Mouse (Mus musculus) midbrain, embryonic 14.5 days (tissue): ENCODE results near the gene Nell2. TPM values are rescaled to one million over a fixed set of nuclear protein-coding genes. Genes with fewer than 3 reads are reported as not detected.

Experiments used
- ATAC-seq: fragments of 200-750 bp; cut with Nextera tagmentation; 2 replicates; pipeline ENCODE4 v1.8.0; 2017; ENCODE audit warnings: moderate number of reproducible peaks, moderate library complexity; ENCODE audit not compliant: low FRiP score, low TSS enrichment
- DNase-seq: peaks from one replicate; pipeline ENCODE4 v3.0.0-alpha.2; 2015
- H3K27ac ChIP-seq: fragments of 300-500 bp; sonication (generic); replicated peaks from 2 replicates; pipeline ENCODE4 v1.5.1; 2014; ENCODE audit warnings: mild to moderate bottlenecking, low read depth, low read length, moderate library complexity
- H3K27me3 ChIP-seq: fragments of 300-500 bp; sonication (generic); 2 replicates; pipeline ENCODE4 v1.6.1; 2014; ENCODE audit warnings: low read length, control low read depth, mixed read lengths; ENCODE audit not compliant: control insufficient read depth, insufficient read depth
- H3K36me3 ChIP-seq: fragments of 300-500 bp; sonication (generic); 2 replicates; pipeline ENCODE4 v1.6.1; 2014; ENCODE audit warnings: low read length, control low read depth; ENCODE audit not compliant: control insufficient read depth, insufficient read depth
- H3K4me1 ChIP-seq: fragments of 300-500 bp; sonication (generic); 2 replicates; pipeline ENCODE4 v1.6.1; 2014; ENCODE audit warnings: mild to moderate bottlenecking, antibody characterized with exemption, low read length, control low read depth; ENCODE audit not compliant: control insufficient read depth, insufficient read depth
- H3K4me2 ChIP-seq: fragments of 300-500 bp; sonication (generic); 2 replicates; pipeline ENCODE4 v1.6.1; 2014; ENCODE audit warnings: mild to moderate bottlenecking, low read length, moderate library complexity
- H3K4me3 ChIP-seq: fragments of 300-500 bp; sonication (generic); replicated peaks from 2 replicates; pipeline ENCODE4 v1.5.1; 2014; ENCODE audit warnings: low read depth, low read length
- H3K9ac ChIP-seq: fragments of 300-500 bp; sonication (generic); replicated peaks from 2 replicates; pipeline ENCODE4 v1.6.1; 2014; ENCODE audit warnings: mild to moderate bottlenecking, low read length, moderate library complexity
- H3K9me3 ChIP-seq: fragments of 300-500 bp; sonication (generic); 2 replicates; pipeline ENCODE4 v1.6.1; 2016; ENCODE audit warnings: low read length, control low read depth, mixed read lengths; ENCODE audit not compliant: control insufficient read depth
- WGBS: fragments of 180-500 bp; shearing (Covaris S2); extraction: QIAGEN DNeasy Blood & Tissue Kit; methylation state at CpG from one replicate; pipeline ENCODE4 v1.1.7; 2014; 5-methylcytosine and 5-hydroxymethylcytosine counted together
- polyA plus RNA-seq: library from polyadenylated mRNA; unstranded; fragments of >200 nt; fragmentation: Nextera tagmentation; extraction: Ambion mirVana; gene quantifications from 2 replicates; pipeline ENCODE4 v1.2.1, GENCODE M21; 2014

Gene Nell2
- polyA plus RNA-seq, 1 experiment from 2014 or later = 170 TPM

GRCm38 (mm10) chr15:95489174-95489573, 39.2 kb downstream of the Nell2 start:
- 50% methylated on average over 4 of the region's 4 CpGs for WGBS
- Histone ChIP-seq H3K4me2 (no peak overlapping the region), H3K36me3 (no peaks in the 10 kb centered on the region), H3K27ac (no peak overlapping the region), H3K4me3 (no peak overlapping the region), H3K4me1 (no peaks in the 10 kb centered on the region), H3K9me3 (no peaks in the 10 kb centered on the region), H3K9ac (no peak overlapping the region), H3K27me3 (no peaks in the 10 kb centered on the region)
- DNase-seq = no peak
- no peak for ATAC-seq

- DNase-seq = no peak
- WGBS = 90% methylated on average over 5 of the region's 5 CpGs
- H3K4me3 ChIP-seq = no peak overlapping the region
- ATAC-seq = no peak
- H3K4me2 ChIP-seq = no peak overlapping the region
- no peaks in the 10 kb centered on the region for H3K4me1 ChIP-seq
- H3K27ac ChIP-seq = no peak overlapping the region
- no peak overlapping the region for H3K9ac ChIP-seq
- no peaks in the 10 kb centered on the region for H3K27me3 ChIP-seq
- no peaks in the 10 kb centered on the region for H3K9me3 ChIP-seq
- H3K36me3 ChIP-seq = no peaks in the 10 kb centered on the region
These were observed 40.4 kb downstream of the Nell2 start for GRCm38 (mm10) chr15:95487961-95488360.

GRCm38 (mm10) chr15:95482002-95482401, 46.4 kb downstream of the Nell2 start:
- Histone ChIP-seq H3K4me1 (no peaks in the 10 kb centered on the region), H3K27ac (no peak overlapping the region), H3K36me3 (no peaks in the 10 kb centered on the region), H3K27me3 (no peaks in the 10 kb centered on the region), H3K4me2 (no peak overlapping the region), H3K9ac (no peak overlapping the region), H3K4me3 (no peak overlapping the region), H3K9me3 (no peaks in the 10 kb centered on the region)
- no peak for DNase-seq
- WGBS = 70% methylated on average over 9 of the region's 9 CpGs
- ATAC-seq = no peak

GRCm38 (mm10) chr15:95481585-95481984, 46.8 kb downstream of the Nell2 start:
- H3K4me1 ChIP-seq = no peaks in the 10 kb centered on the region
- H3K27ac ChIP-seq = no peak overlapping the region
- ATAC-seq = no peak
- H3K4me2 ChIP-seq = no peak overlapping the region
- no peaks in the 10 kb centered on the region for H3K27me3 ChIP-seq
- no peaks in the 10 kb centered on the region for H3K9me3 ChIP-seq
- no peak overlapping the region for H3K4me3 ChIP-seq
- H3K36me3 ChIP-seq = no peaks in the 10 kb centered on the region
- DNase-seq = no peak
- H3K9ac ChIP-seq = no peak overlapping the region
- WGBS = 89% methylated on average over 4 of the region's 4 CpGs

- H3K36me3 ChIP-seq = peaks cover 8% of the 10 kb centered on the region; the same call in 1 of the 2 replicates
- no peak overlapping the region for H3K27ac ChIP-seq
- WGBS = 95% methylated on average over 3 of the region's 3 CpGs
- H3K4me3 ChIP-seq = no peak overlapping the region
- ATAC-seq = no peak
- no peaks in the 10 kb centered on the region for H3K27me3 ChIP-seq
- H3K9me3 ChIP-seq = no peaks in the 10 kb centered on the region
- H3K4me2 ChIP-seq = no peak overlapping the region
- DNase-seq = no peak
- H3K9ac ChIP-seq = no peak overlapping the region
- no peaks in the 10 kb centered on the region for H3K4me1 ChIP-seq
These were observed 51.9 kb downstream of the Nell2 start for GRCm38 (mm10) chr15:95476440-95476839.

- no peaks in the 10 kb centered on the region for H3K9me3 ChIP-seq
- no peak for ATAC-seq
- no peak overlapping the region for H3K4me2 ChIP-seq
- no peak overlapping the region for H3K27ac ChIP-seq
- peaks cover 9% of the 10 kb centered on the region; the same call in 1 of the 2 replicates for H3K36me3 ChIP-seq
- no peaks in the 10 kb centered on the region for H3K4me1 ChIP-seq
- WGBS = 92% methylated on average over 6 of the region's 6 CpGs
- H3K9ac ChIP-seq = no peak overlapping the region
- no peak overlapping the region for H3K4me3 ChIP-seq
- no peaks in the 10 kb centered on the region for H3K27me3 ChIP-seq
- no peak for DNase-seq
These were observed 54.4 kb downstream of the Nell2 start for GRCm38 (mm10) chr15:95473976-95474375.

- no peak for ATAC-seq
- peak overlapping the region; percentile 33 for H3K27ac ChIP-seq
These were observed 61.2 kb downstream of the Nell2 start for GRCm38 (mm10) chr15:95467195-95467594.

GRCm38 (mm10) chr15:95460041-95460566, 68.3 kb downstream of the Nell2 start:
- Histone ChIP-seq H3K27me3 (no peaks in the 10 kb centered on the region), H3K9ac (no peak overlapping the region)
- no peak for DNase-seq

More at GRCm38 (mm10) chr15:95467195-95467594, 61.2 kb downstream of the Nell2 start:
- H3K27me3 ChIP-seq = no peaks in the 10 kb centered on the region
- no peak for DNase-seq
- no peak overlapping the region for H3K9ac ChIP-seq
- no peak overlapping the region for H3K4me2 ChIP-seq
- H3K36me3 ChIP-seq = peaks cover 11% of the 10 kb centered on the region; the same call in 1 of the 2 replicates
- H3K4me1 ChIP-seq = no peaks in the 10 kb centered on the region; the same call in 1 of the 2 replicates
- H3K9me3 ChIP-seq = no peaks in the 10 kb centered on the region
- WGBS = 72% methylated on average over 6 of the region's 6 CpGs
- H3K4me3 ChIP-seq = no peak overlapping the region

GRCm38 (mm10) chr15:95444586-95444985, 83.8 kb downstream of the Nell2 start:
- H3K9ac ChIP-seq = no peak overlapping the region
- H3K4me3 ChIP-seq = no peak overlapping the region
- H3K27ac ChIP-seq = no peak overlapping the region
- DNase-seq (no peak), ATAC-seq (no peak)
- 88% methylated on average over 11 of the region's 11 CpGs for WGBS
- no peaks in the 10 kb centered on the region; the same call in 1 of the 2 replicates for H3K36me3 ChIP-seq
- H3K27me3 ChIP-seq = no peaks in the 10 kb centered on the region
- H3K9me3 ChIP-seq = no peaks in the 10 kb centered on the region
- H3K4me1 ChIP-seq = no peaks in the 10 kb centered on the region
- H3K4me2 ChIP-seq = no peak overlapping the region

More at GRCm38 (mm10) chr15:95460041-95460566, 68.3 kb downstream of the Nell2 start:
- ATAC-seq = no peak
- no peak overlapping the region for H3K4me2 ChIP-seq
- 80% methylated on average over 4 of the region's 4 CpGs for WGBS
- no peak overlapping the region for H3K27ac ChIP-seq
- H3K36me3 ChIP-seq = no peaks in the 10 kb centered on the region
- H3K4me3 ChIP-seq = no peak overlapping the region
- H3K4me1 ChIP-seq = no peaks in the 10 kb centered on the region
- H3K9me3 ChIP-seq = no peaks in the 10 kb centered on the region
